Mouse (Mus musculus) left cerebral cortex, postnatal 36 days (tissue): ENCODE data around the gene Tac4. TPM values are rescaled to one million over a fixed set of nuclear protein-coding genes. Genes with fewer than 3 reads are reported as not detected.
A peak's percentile ranks its signal among the peaks of the same experiment; 100 is the strongest.

ENCODE experiments used
- DNase-seq, 2 experiments: peaks; one replicate each; pipeline ENCODE4 v3.0.0; 2021 to 2022; ENCODE audit warnings: low spot score in 2 of 2, mixed read lengths in 1 of 2
- intact Hi-C: fragments of 180-260 bp; cut with DNase I; formaldehyde crosslinking; loops from one replicate; pipeline ENCODE4 v1.15.1; 2025
- total RNA-seq, 2 experiments: library from RNA; stranded (reverse); gene quantifications; 2 replicates each; pipeline ENCODE4 v1.2.3; 2021

Gene Tac4
- total RNA-seq = not detected

DNA sequence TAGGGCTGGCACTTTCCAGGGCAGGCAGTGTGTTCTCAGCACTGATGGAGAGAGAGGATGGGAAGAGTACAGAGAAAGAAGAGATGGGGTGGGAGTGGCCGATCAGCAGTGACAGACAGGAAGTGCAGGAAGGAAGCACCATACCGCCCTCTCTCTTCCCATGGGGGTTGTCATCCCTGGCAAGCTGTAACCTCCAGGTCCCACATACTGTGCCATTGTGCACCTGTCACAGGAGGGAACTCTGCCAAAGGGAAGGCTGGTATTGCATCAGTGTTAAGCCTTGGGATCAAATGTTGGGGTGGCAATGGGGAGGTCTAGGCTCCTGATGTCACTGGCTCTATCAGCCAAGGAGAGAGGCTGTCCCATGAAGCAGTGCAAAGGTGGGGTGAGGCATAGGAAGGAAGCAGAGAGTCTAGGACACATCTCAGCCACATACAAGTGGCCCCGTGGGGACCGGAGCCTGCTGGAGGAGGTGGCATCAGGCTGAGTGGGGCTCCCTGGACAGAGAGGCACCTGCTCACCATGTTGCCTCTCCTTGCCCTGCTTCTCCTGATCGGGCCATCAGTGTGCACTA, at the start of gene Tac4:
Tac4 (plus strand) TSS at position 352 of the 574 bp plus-strand sequence.
- no peak for DNase-seq
- intact Hi-C loops = no loop called here

DNA sequence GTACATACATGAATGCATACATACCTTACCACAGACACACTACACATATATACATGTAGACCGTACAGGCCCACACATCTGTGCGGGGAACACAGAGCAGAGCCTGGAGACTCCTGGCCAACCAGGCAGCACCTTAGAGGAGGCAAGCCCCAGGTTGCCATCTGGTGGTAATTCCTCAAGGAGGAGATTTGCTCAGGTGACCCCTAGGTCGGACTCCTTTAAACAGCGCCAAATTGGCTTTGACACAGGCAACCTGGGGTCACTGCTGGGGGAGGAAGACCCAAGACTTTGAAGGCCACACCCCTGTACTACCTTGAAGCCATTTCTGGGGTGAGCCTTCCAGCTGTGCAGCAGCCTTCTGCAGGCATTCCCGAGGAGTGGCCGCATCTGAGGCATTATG, 47.7 kb upstream of the Tac4 start:
- intact Hi-C loops = no loop called here

DNA sequence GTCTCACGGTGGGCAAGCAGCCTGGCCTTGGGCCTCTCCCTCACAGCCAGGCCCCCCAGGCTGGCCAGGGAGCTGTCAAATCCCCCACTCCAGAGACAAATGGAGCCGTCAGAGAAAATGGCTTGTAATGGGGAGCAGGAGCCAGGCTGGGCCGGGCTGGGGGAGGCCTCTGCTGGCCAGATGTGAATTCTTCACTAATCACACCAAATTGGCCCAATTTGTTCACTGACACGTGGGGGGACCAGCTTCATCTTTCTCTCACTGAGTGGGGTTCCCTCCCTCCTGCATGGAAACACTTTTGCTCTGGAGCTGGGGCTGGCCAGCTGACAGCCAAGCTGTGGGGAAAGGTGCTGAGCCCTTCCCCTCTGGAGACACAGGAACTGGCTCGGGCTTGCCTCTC, 47.0 kb upstream of the Tac4 start:
- intact Hi-C loops = no loop called here
- DNase-seq = no peak

More for the DNA sequence above, 47.7 kb upstream of the Tac4 start:
- DNase-seq = no peak

DNA sequence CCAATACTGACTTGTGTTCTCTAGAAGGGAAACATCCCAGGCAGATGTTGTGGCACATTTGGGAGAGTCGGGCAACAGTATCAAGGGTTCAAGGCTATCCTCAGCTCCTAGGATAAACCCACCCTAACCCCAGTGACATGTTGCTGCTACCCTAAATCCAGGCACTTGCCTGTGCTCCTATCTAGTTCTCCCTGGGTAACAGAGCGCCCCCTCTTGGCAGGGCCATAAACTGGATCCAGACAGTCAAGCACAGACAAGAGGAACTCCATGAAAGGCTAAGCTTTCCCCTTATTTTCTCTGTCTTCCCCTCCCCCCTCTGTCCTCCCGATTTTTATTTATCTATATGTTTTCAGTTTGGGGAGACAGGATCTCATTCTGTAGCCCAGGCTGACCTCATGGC, 45.1 kb upstream of the Tac4 start:
- intact Hi-C loops = no loop called here

DNA sequence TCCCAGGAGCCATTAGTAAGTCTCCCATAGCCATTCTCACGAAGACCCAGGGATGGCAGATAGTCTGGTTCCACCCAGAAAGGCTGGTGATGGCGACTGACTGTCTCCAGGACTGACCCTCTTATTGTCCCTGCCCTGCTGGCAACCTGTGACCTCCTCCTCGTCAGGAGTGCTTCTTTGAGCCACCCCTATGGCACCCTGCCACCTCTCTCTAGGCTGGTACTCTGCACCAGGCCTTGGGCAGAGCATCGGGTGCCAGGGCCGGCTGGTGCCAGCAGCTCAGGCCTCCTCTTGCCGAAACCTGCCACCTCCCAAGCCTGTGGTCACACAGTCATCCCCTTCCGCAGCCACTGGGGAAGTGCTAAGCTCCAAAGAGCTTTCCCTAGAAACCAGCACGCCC, 42.2 kb upstream of the Tac4 start:
- DNase-seq = no peak
- intact Hi-C loops = no loop called here

More for the DNA sequence above, 45.1 kb upstream of the Tac4 start:
- DNase-seq = no peak

DNA sequence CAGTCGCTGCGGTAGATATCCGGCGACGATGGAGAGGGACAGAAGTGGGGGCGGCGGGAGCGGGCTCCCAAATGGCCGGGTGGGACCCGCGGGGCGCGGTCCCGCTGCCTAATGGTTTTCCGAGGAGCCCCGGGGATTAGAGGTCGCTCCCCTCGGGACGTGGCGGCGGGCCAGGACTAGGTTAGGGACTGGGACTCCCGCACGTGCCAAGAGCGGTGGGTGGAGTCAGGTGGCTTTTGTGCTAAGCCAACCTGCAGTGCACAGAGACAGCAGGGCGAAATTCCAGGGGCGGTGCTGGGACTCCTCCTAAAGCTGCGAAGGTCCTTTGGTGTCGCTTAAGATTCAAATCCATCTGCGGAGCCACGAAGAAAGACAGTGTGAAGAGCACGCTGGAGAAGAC, 37.9 kb upstream of the Tac4 start:
- intact Hi-C loops = no loop called here
- peak; percentile 11 to 12 for DNase-seq

DNA sequence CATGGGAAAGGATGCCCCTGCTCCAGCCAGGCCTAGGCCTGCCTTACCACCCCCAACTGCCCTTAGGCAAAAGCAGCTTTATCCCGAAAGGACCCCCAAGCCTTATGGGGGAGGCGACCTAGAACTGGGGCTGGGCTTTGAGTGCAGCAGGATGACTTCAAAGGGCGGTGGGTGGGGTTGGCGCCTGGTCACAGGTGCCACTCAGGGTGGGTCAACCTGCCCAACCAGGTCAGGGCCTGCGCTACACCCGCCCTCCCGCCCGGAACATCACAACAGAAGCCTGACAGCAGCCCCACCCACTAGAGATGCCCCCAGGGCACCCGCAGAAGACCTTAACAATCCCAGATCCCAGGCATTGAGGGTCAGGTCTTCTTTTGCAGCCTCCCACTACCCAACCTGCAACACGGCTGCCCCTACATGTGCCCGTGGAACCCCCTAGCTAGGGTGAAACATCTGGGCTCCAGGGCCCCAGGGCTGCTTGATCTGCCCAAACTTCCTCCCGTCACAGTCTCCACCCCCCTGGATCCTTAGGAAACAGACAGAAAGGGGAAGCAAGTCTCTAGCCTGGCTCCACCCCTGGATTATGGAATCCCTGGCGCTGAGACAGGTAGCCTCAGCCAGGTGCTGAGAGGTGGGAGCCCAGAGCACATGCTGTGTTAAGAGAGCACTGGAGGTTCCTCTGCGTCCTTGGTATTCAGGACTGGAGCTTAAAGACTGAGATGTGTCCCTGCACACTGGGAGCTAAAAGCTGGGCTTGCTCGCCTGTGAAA, 37.0 kb upstream of the Tac4 start:
- DNase-seq = no peak
- intact Hi-C loops = no loop called here

DNA sequence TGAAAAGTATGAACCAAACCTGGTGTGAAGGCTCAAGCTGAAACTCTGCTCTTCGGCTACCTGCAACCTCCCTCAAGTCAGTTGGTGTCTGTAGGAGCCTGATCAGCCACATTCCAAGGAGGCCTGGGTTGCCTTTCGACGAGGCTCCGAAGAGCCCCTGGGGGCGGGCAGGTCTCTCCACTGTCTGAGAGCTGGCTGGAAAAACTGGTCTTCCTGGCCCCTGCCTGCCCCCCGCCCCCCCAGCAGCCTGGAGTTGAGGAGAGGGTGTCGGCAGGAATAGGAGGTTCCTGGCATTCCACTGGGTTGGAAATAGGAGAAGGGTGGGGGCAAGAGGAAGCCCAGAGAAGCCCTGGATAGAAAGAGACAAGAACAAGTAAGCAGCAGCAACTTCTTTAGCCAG, 35.9 kb upstream of the Tac4 start:
- no peak for DNase-seq
- intact Hi-C loops = no loop called here

DNA sequence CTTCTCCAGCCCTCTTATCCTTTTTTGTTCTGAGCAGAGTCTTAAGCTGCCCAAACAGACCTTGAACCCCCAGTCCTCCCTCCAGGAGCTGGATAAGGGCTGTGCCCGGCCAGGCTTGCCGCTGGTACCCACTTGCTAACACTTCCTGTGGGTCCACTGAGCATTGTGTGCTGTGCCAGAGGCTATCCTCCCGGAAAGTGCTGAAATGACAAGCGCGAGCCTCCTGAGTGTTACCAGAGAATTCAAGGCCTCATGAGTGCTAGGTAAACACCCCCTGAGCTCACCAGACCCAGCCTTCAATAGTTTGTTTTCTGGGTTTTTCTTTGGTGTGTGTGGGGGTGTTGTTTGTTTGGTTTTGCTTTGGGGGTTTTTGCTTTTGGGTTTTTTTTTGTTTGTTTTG, 33.9 kb upstream of the Tac4 start:
- DNase-seq = no peak
- intact Hi-C loops = no loop called here

DNA sequence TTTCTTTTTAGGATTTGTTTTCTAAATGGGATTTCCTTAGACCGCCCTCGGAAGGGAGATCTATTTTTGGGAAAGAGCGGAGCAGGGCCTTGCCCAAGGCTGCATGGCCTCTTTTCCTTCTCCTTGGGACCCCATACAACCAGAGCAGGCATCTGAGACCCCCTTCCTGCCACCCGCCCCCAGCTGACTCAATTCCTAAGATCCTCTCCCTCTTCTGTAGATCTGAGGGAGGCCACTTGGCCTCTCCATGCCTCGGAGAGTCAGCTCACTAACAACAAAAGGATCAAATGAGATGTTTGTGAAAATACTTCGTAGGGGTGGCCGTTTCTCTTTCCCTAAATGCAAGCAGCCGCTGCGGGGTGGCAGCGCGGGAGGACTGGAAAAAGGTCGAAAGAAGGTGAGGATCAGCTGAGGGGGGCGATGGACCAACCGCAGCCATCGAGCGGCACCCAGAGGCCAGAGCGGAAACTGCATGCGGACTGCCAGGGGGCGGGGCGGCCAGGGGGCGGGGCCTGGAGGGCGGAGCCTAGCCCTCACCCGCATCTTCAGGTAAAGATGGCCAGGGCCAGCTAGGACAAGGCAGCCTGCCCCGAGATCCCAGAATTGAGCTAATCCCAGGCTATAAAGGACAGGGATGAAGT, 29.5 kb upstream of the Tac4 start:
- intact Hi-C loops = loop anchor here (1.0 kb wide), 1 partner anchor 114 kb away; no protein-coding TSS in a partner anchor
- peak; percentile 43 to 65 for DNase-seq

DNA sequence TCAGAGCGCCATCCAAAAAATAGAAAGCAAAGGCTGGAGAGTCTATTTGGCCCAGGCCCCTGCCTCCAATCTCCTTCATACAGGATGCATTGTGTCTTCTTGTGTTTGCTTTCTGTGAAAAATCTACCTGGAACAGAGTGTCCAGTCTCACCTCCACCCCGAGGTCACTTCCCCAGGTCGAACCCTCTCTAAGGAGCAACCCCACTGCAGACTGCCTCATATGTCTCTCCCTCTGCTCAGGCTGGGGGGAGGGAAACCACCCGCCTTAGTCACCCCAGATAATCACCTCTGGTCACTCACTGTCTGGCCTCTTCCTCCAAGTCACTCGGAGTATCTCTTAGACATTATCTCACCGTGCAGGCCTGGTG, 29.0 kb upstream of the Tac4 start:
- intact Hi-C loops = loop anchor here (1.0 kb wide), 1 partner anchor 114 kb away; no protein-coding TSS in a partner anchor
- no peak for DNase-seq

DNA sequence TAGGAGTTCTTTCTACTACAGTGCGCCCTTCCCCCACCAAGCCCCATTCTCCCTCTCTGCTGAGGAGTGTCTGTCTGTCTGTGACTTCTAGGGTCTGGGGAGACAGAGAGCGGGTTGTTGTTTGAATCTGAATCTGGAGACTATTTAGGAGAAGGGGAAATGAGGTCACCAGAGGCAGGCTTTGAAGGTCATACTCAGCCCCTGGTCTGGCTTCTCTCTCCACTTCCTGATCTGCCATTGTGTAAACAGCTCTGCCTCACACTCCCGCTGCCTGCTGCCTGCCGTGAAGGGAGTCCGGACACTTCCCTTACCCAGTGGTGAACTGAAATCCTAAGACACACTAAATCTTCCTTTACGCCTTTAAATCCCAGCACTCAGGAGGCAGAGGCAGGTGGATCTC, 22.9 kb upstream of the Tac4 start:
- DNase-seq = no peak
- intact Hi-C loops = no loop called here

DNA sequence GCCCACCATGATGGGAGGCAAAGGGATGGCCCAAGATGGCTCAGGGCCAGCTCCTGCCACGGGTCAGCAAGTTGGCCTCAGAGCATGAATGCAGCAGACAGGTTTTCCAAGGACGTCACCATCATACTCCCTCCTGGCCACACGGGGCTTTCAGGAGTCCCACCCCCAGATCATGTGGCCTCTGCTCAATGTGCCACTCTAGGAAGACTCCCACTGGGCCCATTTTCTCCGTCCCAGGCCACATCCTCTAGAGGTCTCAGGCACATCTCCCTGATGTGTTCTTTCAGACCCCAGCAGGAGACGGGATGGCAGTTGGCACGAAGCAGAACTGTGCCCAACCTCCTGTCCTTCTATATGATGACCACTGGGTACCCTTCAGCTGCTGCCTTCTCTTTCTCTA, 18.7 kb upstream of the Tac4 start:
- no peak for DNase-seq
- intact Hi-C loops = no loop called here

DNA sequence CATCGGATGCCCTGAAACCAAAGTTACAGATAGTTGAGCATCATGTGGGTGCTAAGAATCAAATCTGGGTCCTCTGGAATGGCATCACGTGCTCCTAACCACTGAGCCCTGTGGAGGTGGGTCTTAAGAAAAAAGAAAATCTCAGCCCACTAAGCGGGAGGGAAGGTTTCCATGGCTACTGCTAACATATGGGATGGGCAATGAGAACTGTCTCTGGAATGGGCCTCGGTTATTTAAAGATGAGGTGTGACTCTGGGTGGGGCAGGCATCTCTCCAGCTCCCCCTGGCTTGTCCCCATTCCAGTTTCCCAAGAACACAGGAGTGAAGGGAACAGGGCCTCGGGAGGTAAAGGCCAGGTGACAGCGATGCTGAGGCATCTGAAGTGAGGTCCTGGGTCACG, 15.9 kb upstream of the Tac4 start:
- intact Hi-C loops = no loop called here

DNA sequence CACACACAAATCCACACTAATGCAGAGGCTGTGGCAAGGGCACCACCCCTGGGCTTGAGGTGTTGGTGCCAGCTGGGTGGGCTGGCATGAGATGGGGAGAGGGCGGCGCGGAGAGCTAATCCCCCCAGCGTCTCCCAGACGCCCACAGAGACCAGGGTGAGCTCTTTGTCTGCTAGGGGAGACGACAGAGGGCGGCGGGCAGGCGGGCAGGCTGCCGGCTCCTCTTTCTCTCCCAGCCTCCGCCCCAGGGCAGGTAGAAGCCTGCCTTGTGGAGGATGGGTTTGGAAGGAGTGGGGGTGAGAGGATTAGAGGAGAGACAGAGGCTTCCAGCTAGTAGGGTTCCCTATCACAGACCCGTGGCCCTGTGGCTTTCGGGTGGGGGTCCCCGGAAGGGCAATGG, 14.3 kb upstream of the Tac4 start:
- no peak for DNase-seq
- intact Hi-C loops = no loop called here

More for the DNA sequence above, 15.9 kb upstream of the Tac4 start:
- no peak for DNase-seq

DNA sequence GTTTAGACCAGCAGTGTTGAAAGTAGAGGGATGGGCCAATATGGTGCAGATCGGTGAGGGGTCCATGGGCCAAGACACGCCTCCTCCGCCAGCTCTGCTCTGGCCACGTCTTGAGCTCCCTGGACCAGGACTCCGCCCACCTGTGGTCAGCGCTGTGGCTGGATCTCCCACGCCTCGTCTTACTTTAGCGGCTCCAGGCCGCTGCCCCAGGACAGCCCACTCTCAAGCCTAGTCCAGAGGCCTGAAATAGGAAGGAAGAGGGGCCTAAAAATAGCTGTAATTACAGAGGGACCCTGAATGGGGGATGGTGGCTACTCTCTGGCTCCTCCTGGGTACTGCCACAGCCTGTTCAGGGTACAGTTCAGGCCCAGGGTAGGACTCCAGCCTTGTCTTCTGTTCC, 11.2 kb upstream of the Tac4 start:
- intact Hi-C loops = no loop called here
- no peak for DNase-seq

DNA sequence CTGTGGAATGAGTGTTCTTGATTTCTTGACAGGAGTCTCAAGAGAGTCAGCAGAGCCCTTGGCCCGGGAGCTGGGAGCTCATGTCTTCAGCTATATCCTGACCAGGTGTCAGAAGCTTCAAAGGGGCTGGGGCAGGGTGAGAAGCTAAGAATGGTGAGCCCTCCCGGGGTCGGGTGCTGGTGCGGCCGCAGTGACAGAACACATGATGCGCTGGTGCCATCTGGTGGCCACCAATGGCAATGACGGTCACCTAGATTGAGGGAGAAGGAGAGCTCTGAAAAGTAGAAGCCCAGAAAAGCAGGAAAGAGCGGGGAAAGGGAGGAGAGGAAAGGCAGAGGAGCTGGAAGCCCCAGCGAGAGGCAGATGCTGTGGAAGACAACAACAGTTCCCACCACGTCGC, 10.0 kb upstream of the Tac4 start:
- DNase-seq = peak; percentile 59 to 65
- intact Hi-C loops = loop anchor here (1.0 kb wide), 1 partner anchor 134 kb away; no protein-coding TSS in a partner anchor

DNA sequence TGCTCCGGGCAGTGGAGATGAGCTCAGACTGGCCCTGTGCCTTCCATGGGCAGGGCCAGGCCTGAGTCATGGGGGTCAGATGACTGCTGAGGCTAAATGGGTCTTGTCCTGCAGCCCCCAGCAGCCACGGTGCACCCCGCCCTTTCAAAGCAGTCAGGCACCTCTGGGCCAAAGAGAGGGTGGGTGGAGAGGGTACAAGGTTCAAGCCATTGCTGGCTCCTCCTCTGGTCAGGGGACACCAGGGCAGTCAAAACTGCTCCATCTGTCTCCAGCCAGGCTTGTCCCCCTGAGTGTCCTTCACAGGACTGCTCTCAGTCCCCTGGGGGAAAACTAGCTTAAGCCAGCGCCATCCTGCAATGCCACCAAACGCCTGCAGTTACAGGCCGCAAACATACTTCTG, 9.2 kb upstream of the Tac4 start:
- no peak for DNase-seq
- intact Hi-C loops = no loop called here

DNA sequence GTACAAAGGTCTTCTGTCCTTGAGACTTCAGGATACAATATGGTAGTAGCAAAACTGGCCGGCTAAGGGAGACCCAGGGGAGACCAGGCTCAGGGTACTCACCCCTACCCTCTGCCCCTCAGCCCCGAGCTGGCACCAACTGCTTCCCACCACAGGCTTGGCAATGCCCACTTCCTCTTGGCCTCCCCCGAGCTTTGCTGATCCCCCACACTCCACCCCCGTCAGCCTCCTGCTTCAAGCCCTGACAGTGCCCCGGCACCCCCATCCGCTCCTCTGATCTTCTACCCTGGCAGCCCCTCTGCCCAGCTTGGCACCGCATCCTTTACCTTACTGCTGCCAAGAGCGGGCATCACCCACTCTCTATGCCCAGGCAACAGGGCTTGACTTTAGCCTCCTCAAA, 7.2 kb upstream of the Tac4 start:
- intact Hi-C loops = no loop called here
- DNase-seq = no peak

DNA sequence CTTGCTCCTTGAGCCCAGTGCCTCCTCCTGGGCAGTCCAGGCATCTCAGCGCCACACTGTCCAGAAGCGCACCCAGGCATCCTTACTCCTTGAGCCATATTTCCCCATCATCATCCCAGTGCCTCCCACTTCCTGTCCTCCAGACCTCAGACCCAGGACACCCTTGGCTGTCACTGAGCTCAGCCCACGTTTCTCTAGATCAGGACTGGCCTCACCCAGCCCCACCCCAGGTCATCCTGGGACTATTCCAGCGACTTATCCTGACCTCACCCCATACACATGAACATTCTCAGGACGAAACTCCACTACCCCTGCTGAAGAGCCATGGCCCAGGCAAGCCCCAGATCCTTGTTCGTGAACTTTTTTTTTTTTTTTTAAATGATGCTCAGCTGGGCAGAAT, 5.6 kb upstream of the Tac4 start:
- DNase-seq = no peak
- intact Hi-C loops = no loop called here

DNA sequence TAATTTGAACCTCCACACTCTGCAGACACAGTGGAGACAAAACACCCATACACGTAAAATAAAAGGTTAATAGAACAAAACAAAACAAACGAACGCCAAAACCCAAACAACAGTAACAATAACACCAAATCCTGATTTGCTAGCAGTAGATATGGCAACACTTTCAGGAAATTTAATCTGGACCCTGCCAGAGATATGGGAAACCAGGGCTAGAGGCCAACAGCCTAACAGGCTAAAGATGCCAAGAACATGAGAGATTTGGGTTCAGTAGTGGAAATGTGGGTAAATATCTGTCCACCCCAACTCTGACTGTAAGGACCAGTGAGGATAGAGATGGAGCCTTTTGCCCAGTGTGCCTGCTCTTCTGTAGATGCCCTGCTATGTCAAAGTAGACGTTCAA, 3.4 kb upstream of the Tac4 start:
- intact Hi-C loops = loop anchor here (2.0 kb wide), 1 partner anchor 263 kb away; no protein-coding TSS in a partner anchor

More for the DNA sequence above, 3.4 kb upstream of the Tac4 start:
- DNase-seq = no peak
